Mouse (Mus musculus): Measurements from ENCODE around the gene Aurkc.

The Aurkc gene

DNA sequence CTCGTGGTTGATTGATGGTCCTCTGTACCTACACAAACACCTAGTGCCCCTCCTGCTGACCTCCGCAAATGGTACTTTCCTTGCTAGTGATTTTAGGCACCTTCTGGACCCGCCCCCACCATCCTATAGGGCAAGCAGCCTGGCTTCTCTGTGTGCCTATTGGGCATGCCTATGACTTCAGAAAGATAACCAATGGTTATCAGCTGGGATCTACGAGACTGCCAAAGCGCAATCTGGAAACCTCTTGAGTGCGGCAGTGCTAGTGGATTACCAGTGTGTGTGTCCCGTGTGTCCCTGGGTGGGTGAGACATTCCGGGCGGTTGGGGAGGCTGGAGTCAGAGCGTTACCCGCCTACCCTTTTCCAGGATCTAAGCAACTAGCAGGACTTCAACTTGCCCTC, at the start of gene Aurkc:
Gene Aurkc, plus strand, starts transcription at position 50 of the 400 bp plus-strand sequence.
- peak; percentile 63 for DNase-seq

DNA sequence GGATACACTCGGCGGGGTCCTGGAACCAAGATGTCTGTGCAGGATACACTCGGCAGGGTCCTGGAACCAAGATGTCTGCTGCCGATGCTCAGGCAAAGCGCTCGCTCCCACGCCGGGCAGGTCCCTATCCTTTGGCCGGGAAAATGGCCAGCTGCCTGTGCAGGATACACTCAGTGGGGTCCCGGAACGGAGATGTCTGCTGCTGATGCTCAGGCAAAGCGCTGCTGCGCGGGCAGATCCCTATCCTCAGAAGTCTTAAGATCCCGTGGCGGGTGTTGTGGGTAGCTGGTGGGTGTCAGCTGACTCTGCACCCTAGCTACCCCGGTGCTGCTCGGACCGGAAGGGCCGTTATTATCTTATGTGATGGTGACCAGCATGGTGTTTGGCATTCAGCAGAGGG, 47.0 kb upstream of the Aurkc start:
- peak; percentile 68 for DNase-seq

DNA sequence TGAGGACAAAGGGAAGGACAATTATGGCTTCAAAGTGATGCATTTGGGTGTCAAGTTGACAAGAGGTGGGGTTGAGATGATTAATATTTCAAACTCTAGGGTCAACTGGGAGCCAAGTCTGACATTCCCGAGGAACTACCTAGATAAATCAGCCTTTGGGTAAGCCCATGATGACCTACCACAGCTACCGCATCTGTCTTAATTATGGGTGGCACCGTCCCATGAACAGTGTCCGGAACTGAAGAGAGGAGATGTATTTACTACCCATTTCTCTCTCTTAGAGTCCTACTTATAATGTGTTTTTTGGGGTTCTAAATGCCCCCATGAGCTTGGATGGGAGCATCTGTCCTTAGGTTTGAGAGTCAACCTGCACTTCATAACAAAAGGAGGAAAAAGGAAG, 38.5 kb upstream of the Aurkc start:
- DNase-seq, result peak; percentile 54

DNA sequence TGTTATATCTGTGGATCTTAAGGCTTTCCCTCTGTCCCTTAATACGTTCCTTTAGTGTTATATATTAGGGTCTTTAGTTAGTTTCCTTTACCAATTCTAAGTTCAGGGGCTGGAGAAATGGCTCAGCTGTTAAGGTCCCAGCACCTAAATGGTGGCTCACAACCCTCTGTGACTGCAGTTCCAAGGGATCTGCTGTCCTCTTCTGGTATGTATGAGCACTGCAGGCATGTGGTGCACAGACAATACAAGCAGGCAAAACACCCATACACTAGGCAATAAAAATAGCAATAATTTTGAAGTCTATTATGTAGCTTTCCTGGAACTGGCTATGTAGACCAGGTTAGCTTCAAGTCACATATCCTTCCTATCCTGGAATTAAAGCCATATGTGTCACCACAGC, 36.5 kb upstream of the Aurkc start:
- DNase-seq, result peak; percentile 61

DNA sequence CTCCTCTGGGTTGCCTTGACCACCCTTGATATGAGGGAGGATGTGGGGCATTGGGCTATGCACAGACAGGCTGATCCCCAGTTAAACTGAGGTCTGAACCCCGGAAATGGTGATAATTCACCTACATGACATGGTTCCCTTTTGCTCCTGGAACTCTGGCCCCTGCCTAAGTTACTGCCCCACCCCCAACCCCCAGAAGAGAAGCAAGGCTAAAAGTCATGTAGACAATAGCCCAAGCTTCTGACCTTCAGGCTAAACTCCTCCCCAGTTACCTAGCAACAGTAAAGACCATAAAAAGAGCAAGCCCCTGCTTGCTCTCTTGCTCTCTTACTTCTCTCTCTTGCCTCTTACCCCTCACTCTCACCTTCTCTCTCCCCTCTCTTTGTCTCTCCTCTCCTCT, 21.5 kb upstream of the Aurkc start:
- no peak for DNase-seq

DNA sequence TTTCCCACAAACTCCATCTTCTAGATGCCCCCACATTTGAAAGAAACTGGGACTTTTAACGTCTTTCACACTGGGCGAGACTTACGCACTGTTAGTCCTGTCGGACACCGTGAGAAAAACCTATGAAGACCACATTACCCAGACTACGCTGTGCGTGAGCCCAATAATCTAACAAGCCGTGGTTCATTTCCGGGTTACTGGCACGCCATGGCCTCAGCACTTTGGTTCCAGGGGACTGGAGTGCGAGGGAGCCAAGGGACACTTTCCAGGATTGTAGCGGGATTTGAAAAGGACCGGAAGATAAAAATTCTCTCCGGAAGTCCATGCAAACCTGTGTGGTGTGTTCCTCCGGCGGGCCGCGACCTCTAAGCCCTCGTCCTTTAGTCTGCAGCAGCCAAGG, 18.2 kb upstream of the Aurkc start:
- DNase-seq, result no peak

DNA sequence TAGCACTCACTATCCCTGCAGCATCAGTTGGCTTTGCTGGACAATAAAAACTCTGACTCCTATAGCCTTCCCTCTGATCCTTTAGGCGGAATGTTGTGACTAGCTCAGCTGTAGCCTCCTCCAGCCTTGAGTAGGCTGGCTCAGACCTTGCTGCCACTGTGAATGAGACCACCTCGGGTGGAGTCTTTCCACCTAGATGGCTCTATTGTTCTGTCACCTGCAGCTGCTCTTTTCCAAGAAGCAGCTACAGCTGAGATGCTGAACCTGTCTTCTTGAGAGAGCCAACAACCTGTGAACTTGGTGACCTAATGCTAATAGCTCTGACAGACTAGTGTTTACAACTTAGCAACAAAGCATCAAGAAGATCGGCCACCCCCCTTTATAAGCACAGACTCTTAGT, 3.8 kb downstream of the Aurkc start:
- peak; percentile 44 for DNase-seq

DNA sequence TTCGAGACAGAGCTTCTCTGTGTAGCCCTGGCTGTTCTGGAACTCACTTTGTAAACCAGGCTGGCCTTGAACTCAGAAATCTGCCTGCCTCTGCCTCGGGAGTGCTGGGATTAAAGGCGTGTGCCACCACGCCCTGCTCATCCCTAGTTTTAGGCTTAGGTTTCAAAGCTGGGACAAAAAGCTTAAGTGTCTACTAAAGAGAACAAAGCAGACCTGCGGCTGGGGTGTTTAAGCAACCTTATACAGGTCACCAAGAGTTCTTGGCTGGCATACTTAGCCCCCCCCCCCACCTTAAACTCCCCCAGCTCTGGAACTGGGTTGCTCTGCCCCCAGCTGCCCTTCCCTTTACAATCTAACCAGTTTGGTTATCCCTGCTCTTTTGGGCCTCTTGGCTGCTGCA, 10.3 kb downstream of the Aurkc start:
- peak; percentile 21 for DNase-seq

DNA sequence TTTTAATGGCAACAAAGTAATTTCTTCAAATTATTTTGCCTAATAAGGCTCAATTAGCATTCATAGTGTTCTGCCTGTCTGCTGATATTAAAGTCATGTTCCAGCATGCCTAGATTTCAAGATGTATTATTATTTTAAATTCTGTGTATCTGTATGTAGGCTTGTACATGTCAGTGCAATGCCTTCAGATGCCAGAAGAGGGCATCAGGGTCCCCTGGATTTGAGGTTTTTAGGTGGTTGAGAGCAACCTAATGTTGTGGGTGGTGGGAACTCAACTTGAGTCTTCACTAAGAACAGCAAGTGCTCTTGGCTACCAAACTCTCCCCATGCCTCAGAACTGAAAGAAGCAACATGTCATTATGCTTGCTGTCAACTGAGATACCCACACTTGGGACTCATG, 32.3 kb downstream of the Aurkc start:
- DNase-seq, result no peak

DNA sequence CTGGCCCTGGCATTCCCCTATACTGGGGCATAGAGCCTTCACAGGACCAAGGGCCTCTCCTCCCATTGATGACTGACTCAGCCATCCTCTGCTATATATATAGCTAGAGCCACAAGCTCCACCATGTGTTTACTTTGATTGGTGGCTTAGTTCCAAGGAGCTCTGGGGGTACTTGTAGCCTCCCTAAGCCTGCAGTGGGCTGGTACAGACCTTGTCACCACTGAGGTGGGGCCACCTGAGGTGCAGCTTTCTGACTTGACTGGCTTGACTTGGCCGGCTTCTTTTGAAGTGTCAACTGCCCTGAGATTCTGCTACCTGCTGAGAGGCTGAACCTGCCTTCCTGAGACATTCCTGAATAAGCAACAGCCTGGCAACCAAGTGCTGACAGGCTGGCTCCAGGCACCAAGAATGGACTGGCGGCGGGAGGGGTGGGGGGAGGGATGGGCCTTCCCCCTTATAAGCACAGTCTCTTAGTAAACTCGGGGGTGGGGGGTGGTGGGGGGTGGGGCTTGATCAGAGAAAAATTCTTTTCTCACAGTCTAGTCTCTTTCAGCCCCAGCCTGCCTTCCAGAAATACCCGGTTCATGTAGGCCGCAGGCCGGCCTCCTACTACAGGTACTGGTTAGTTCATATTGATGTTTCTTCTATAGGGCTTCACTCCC, 54.7 kb downstream of the Aurkc start:
- DNase-seq, result peak; percentile 14

Measured in heart, adult 11 months (tissue).